25 mouse cellular contexts compared by ENCODE assay signal in the genomic region with DNA sequence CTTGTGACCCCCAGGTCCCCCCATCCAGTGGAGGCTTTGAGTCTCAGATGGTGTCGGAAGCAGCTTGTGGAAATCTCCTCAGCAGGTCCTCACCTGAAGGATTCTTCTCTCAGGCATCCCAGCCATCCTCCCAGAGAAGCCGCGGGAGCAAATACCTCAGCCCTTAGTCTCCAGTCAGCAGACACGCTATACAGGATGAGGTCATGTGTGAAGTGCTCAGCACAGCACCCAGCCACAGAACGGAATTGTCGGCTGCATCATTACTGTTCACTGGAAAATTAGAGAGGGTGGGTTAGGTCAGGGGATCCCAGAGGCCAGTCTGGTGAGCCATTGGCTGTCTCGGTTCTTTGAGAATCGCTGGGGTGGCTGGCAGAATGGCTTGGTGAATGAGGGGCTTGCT. TPM values are rescaled to one million over a fixed set of nuclear protein-coding genes. Genes with fewer than 3 reads are reported as not detected.
DNase-seq lines count a peak whose midpoint lies in the region; ATAC-seq and TF ChIP-seq lines count a peak whose summit lies in the region.
"Had no signal": no experiment of that assay in that cellular context is flagged by ENCODE, and none has a peak within 500 bp of the region (broad histone marks: within the 10 kb centered on the region; RNA-seq: fewer than 3 reads in every experiment).

No protein-coding gene starts in this region.

- intact Hi-C loops in left cerebral cortex, adult 2 months (cut with DNase I), result loop anchor here (5.0 kb wide), 1 partner anchor 427 kb away; no protein-coding TSS in a partner anchor

- no peak for TF ChIP-seq POLR2A in embryonic fibroblast, embryonic 13.5 days (IDR thresholded peaks at IDR 0.05; ENCODE audit: low read depth, low read length)

- no peaks in the 10 kb centered on the region for H3K9me3 ChIP-seq in kidney, embryonic 14.5 days (ENCODE audit: control insufficient read depth, low read length)
- no peaks in the 10 kb centered on the region for H3K9me3 ChIP-seq in heart, embryonic 11.5 days (replicated peaks; ENCODE audit: control insufficient read depth, low read length)
- H3K9me3 ChIP-seq: embryonic facial prominence, embryonic 12.5 days; embryonic facial prominence, embryonic 15.5 days; forebrain, embryonic 12.5 days; forebrain, embryonic 15.5 days; heart, embryonic 12.5 days; heart, embryonic 15.5 days; hindbrain, embryonic 10.5 days; hindbrain, embryonic 15.5 days had no signal

- H3K36me3 ChIP-seq in kidney, embryonic 14.5 days (ENCODE audit: control insufficient read depth, insufficient read depth, low read length), result peaks cover 43% of the 10 kb centered on the region
- peaks cover 2% of the 10 kb centered on the region; the same call in 1 of the 2 replicates for H3K36me3 ChIP-seq in heart, embryonic 11.5 days (ENCODE audit: control insufficient read depth, insufficient read depth, low read length)

- H3K4me3 ChIP-seq in left cerebral cortex, adult 2 months, result no peak overlapping the region
- no peak overlapping the region for H3K4me3 ChIP-seq in embryonic fibroblast, embryonic 13.5 days (ENCODE audit: insufficient read depth, low read length)
- no peak overlapping the region for H3K4me3 ChIP-seq in kidney, embryonic 14.5 days (ENCODE audit: low read length)
- no peak overlapping the region for H3K4me3 ChIP-seq in heart, embryonic 11.5 days (ENCODE audit: low read depth, low read length)
- H3K4me3 ChIP-seq: embryonic facial prominence, embryonic 12.5 days; embryonic facial prominence, embryonic 15.5 days; erythroblast, embryonic 14.5 days; forebrain, embryonic 12.5 days; forebrain, embryonic 15.5 days; heart, embryonic 12.5 days; heart, embryonic 15.5 days; hindbrain, embryonic 10.5 days; hindbrain, embryonic 15.5 days had no signal

- no peak overlapping the region for H3K4me2 ChIP-seq in kidney, embryonic 14.5 days (replicated peaks; ENCODE audit: low read depth, low read length)
- H3K4me2 ChIP-seq in heart, embryonic 11.5 days, result no peak overlapping the region
- H3K4me2 ChIP-seq: embryonic facial prominence, embryonic 12.5 days; embryonic facial prominence, embryonic 15.5 days; forebrain, embryonic 12.5 days; forebrain, embryonic 15.5 days; heart, embryonic 12.5 days; heart, embryonic 15.5 days; hindbrain, embryonic 15.5 days had no signal

- 88% methylated on average over 8 of the region's 8 CpGs for WGBS in kidney, embryonic 14.5 days
- WGBS in heart, embryonic 11.5 days (ENCODE audit: insufficient replicate concordance), result 78% methylated on average over 8 of the region's 8 CpGs

- no peak for ATAC-seq in kidney, embryonic 14.5 days (ENCODE audit: low FRiP score, low TSS enrichment)
- no peak for ATAC-seq in heart, embryonic 11.5 days (replicated peaks; ENCODE audit: insufficient number of reproducible peaks, low FRiP score, low TSS enrichment)

- no peak overlapping the region for H3K9ac ChIP-seq in kidney, embryonic 14.5 days (ENCODE audit: low read depth, low read length)
- H3K9ac ChIP-seq in heart, embryonic 11.5 days (ENCODE audit: low read depth, low read length), result no peak overlapping the region
- H3K9ac ChIP-seq: embryonic facial prominence, embryonic 12.5 days; embryonic facial prominence, embryonic 15.5 days; forebrain, embryonic 12.5 days; forebrain, embryonic 15.5 days; heart, embryonic 12.5 days; heart, embryonic 15.5 days; hindbrain, embryonic 15.5 days had no signal

- H3K27me3 ChIP-seq in kidney, embryonic 14.5 days (ENCODE audit: control insufficient read depth, insufficient read depth, low read length), result no peaks in the 10 kb centered on the region
- no peaks in the 10 kb centered on the region for H3K27me3 ChIP-seq in heart, embryonic 11.5 days (ENCODE audit: control insufficient read depth, insufficient read depth, low read length)
- H3K27me3 ChIP-seq: embryonic facial prominence, embryonic 12.5 days; embryonic facial prominence, embryonic 15.5 days; forebrain, embryonic 12.5 days; forebrain, embryonic 15.5 days; hindbrain, embryonic 15.5 days had no signal

- H3K27ac ChIP-seq in left cerebral cortex, adult 2 months, result peak overlapping the region; percentile 87
- H3K27ac ChIP-seq in embryonic fibroblast, embryonic 13.5 days (ENCODE audit: insufficient read depth, low read length), result peak overlapping the region; percentile 15; the same call in 1 of the 2 replicates
- H3K27ac ChIP-seq in kidney, embryonic 14.5 days (ENCODE audit: low read depth, low read length), result no peak overlapping the region
- no peak overlapping the region for H3K27ac ChIP-seq in heart, embryonic 11.5 days (ENCODE audit: low read depth, low read length)
- H3K27ac ChIP-seq: embryonic facial prominence, embryonic 12.5 days; embryonic facial prominence, embryonic 15.5 days; forebrain, embryonic 12.5 days; forebrain, embryonic 15.5 days; heart, embryonic 15.5 days; hindbrain, embryonic 10.5 days had no signal

- peaks cover 16% of the 10 kb centered on the region for H3K4me1 ChIP-seq in embryonic fibroblast, embryonic 13.5 days (ENCODE audit: control insufficient read depth, insufficient read depth, low read length)
- no peaks in the 10 kb centered on the region for H3K4me1 ChIP-seq in kidney, embryonic 14.5 days (ENCODE audit: control insufficient read depth, insufficient read depth, low read length)
- H3K4me1 ChIP-seq in heart, embryonic 11.5 days (ENCODE audit: control insufficient read depth, insufficient read depth, low read length), result no peaks in the 10 kb centered on the region
- H3K4me1 ChIP-seq: embryonic facial prominence, embryonic 12.5 days; embryonic facial prominence, embryonic 15.5 days; forebrain, embryonic 12.5 days; forebrain, embryonic 15.5 days; hindbrain, embryonic 10.5 days had no signal

- no peak for TF ChIP-seq CTCF in left cerebral cortex, adult 2 months (IDR thresholded peaks at IDR 0.05)
- no peak for TF ChIP-seq CTCF in embryonic fibroblast, embryonic 13.5 days (IDR thresholded peaks at IDR 0.05; ENCODE audit: borderline replicate concordance, insufficient read depth, low read length)

- DNase-seq in left cerebral cortex, adult 2 months (ENCODE audit: extremely low spot score in 1 of 2, low spot score in 2 of 2), result no peak
- no peak for DNase-seq in left cerebral cortex, adult 8-10 months (ENCODE audit: low spot score in 2 of 2)
- peak; percentile 69 for DNase-seq in NIH3T3 (ENCODE audit: low read depth)
- DNase-seq: adrenal gland, adult 8-10 months; adrenal gland, postnatal 25 days; cerebellum, adult 11-12 months; cerebellum, adult 9-10 months; cerebellum, postnatal 14 days; gastrocnemius, postnatal 25 days; heart, adult 18-20 months; heart, postnatal 10 days; heart, postnatal 36 days had no signal

RNA-seq across cellular contexts. Expression of a gene that starts 38.0 kb away (rescaled TPM):
- 10 to 100 TPM; 21.7 to 22.1 TPM for total RNA-seq in left cerebral cortex, adult 2 months (2021)
- total RNA-seq in left cerebral cortex, adult 8-10 months (2022), result 10 to 100 TPM; 21.9 to 25.6 (median 25.1) TPM
- not detected in 2 replicates for polyA plus RNA-seq in embryonic fibroblast, embryonic 13.5 days (2011; ENCODE audit: insufficient read length, low read depth, missing spikeins)
- 0.37 and 0.70 TPM in 2 replicates for polyA plus RNA-seq in kidney, embryonic 14.5 days (2014; fragmentation: Nextera tagmentation; extraction: Ambion mirVana)
- polyA plus RNA-seq in heart, embryonic 11.5 days (2014; fragmentation: Nextera tagmentation; extraction: Ambion mirVana), result 0.19 TPM in 1 of 2 replicates, not detected in the other
- total RNA-seq: gastrocnemius, adult 8-10 months; gastrocnemius, postnatal 25 days; heart, adult 18-20 months; heart, postnatal 10 days; heart, postnatal 36 days had no signal
- polyA plus RNA-seq: erythroblast, embryonic 14.5 days; heart, embryonic 12.5 days; heart, embryonic 15.5 days had no signal

RNA-seq across cellular contexts. Expression of a gene that starts 42.9 kb away (rescaled TPM):
- 1 to 10 TPM in 1 of 2 experiments, under 1 TPM in 1; 0.56 to 1.4 TPM for total RNA-seq in left cerebral cortex, adult 2 months (2021)
- total RNA-seq in left cerebral cortex, adult 8-10 months (2022), result 1 to 10 TPM in 1 of 4 experiments, under 1 TPM in 3; 0.39 to 1.2 (median 0.69) TPM
- polyA plus RNA-seq in embryonic fibroblast, embryonic 13.5 days (2011; ENCODE audit: insufficient read length, low read depth, missing spikeins), result 6.1 and 10.7 TPM in 2 replicates
- polyA plus RNA-seq in kidney, embryonic 14.5 days (2014; fragmentation: Nextera tagmentation; extraction: Ambion mirVana), result 7.2 and 13.5 TPM in 2 replicates
- polyA plus RNA-seq in heart, embryonic 11.5 days (2014; fragmentation: Nextera tagmentation; extraction: Ambion mirVana), result 10.6 and 13.2 TPM in 2 replicates
- total RNA-seq: gastrocnemius, adult 8-10 months had no signal

Comparison
In these comparisons a context has a peak if more than half of its experiments do, and no peak if none do; other contexts are left out.
1. H3K27ac ChIP-seq: peak in left cerebral cortex, adult 2 months (single experiment) and embryonic fibroblast, embryonic 13.5 days (single experiment); none in kidney, embryonic 14.5 days (single experiment) and heart, embryonic 11.5 days (single experiment).